Mouse (Mus musculus): Measurements from ENCODE around the gene Taf4. TPM values are rescaled to one million over a fixed set of nuclear protein-coding genes. Genes with fewer than 3 reads are reported as not detected.

Gene Taf4
- polyA plus RNA-seq, 1 experiment: not detected

- 67% methylated on average over 4 of the region's 4 CpGs for WGBS
- no peak overlapping the region for H3K27ac ChIP-seq (ENCODE audit: insufficient read depth, low read depth, low read length)
- H3K4me1 ChIP-seq (ENCODE audit: control insufficient read depth, insufficient read depth, low read length): no peaks in the 10 kb centered on the region
- TF ChIP-seq POLR2A (IDR thresholded peaks at IDR 0.05; ENCODE audit: insufficient read depth, low read depth, low read length) (no peak), CTCF (IDR thresholded peaks at IDR 0.05; ENCODE audit: insufficient read depth, low read depth, low read length) (no peak)
- no peak overlapping the region for H3K4me3 ChIP-seq (ENCODE audit: insufficient read depth, low read depth, low read length)
Observed at GRCm38 (mm10) chr2:180017632-180018031, 41.2 kb upstream of the Taf4 start.

GRCm38 (mm10) chr2:180013686-180014085 lies 37.2 kb upstream of the Taf4 start:
- WGBS: 94% methylated on average over 7 of the region's 7 CpGs
- Histone ChIP-seq H3K27ac (ENCODE audit: insufficient read depth, low read depth, low read length) (no peak overlapping the region), H3K4me3 (ENCODE audit: insufficient read depth, low read depth, low read length) (no peak overlapping the region), H3K4me1 (ENCODE audit: control insufficient read depth, insufficient read depth, low read length) (no peaks in the 10 kb centered on the region)
- TF ChIP-seq CTCF (IDR thresholded peaks at IDR 0.05; ENCODE audit: insufficient read depth, low read depth, low read length) (no peak), POLR2A (IDR thresholded peaks at IDR 0.05; ENCODE audit: insufficient read depth, low read depth, low read length) (no peak)

DNA sequence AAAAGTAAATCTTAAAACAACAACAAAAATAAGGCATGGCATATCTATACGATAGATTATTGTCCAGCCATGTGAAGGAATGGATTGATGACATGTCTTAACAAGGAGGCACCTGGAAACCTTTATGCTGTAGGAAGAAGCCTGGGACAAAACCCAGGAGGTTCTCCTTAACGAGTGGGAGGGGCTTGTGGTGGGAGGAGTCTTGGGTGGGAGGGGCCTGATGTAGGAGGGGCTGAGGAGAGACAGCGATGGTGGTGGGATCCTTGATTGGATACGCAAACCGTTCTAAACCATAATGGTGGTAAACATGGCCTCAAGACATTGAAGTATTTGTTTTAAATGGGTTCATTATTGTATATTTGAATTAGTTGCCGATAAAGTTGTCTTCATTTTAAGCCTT lies 34.9 kb upstream of the Taf4 start:
- Histone ChIP-seq H3K4me1 (ENCODE audit: control insufficient read depth, insufficient read depth, low read length) (no peaks in the 10 kb centered on the region), H3K4me3 (ENCODE audit: insufficient read depth, low read depth, low read length) (no peak overlapping the region), H3K27ac (ENCODE audit: insufficient read depth, low read depth, low read length) (no peak overlapping the region)
- no peak for TF ChIP-seq CTCF (IDR thresholded peaks at IDR 0.05; ENCODE audit: insufficient read depth, low read depth, low read length)
- TF ChIP-seq POLR2A (IDR thresholded peaks at IDR 0.05; ENCODE audit: insufficient read depth, low read depth, low read length): no peak
- WGBS: 84% methylated on average over 6 of the region's 6 CpGs

DNA sequence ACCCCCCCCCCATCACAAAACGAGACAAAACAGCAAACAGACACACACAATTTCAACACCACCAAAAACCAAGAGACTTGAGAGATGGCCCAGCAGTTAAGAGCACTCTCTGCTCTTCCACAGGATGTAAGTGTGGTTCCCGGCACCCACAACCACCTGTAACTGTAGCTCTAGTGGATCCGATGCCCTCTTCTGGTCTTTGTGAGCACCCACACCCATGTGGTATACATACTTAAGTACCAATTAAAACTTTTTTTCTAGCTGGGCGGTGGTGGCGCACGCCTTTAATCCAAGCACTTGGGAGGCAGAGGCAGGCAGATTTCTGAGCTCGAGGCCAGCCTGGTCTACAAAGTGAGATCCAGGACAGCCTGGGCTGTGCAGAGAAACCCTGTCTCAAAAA lies 34.2 kb upstream of the Taf4 start:
- WGBS: 94% methylated on average over 7 of the region's 7 CpGs
- H3K4me3 ChIP-seq (ENCODE audit: insufficient read depth, low read depth, low read length): no peak overlapping the region
- H3K27ac ChIP-seq (ENCODE audit: insufficient read depth, low read depth, low read length): no peak overlapping the region
- no peak for TF ChIP-seq CTCF (IDR thresholded peaks at IDR 0.05; ENCODE audit: insufficient read depth, low read depth, low read length)
- no peak for TF ChIP-seq POLR2A (IDR thresholded peaks at IDR 0.05; ENCODE audit: insufficient read depth, low read depth, low read length)
- no peaks in the 10 kb centered on the region for H3K4me1 ChIP-seq (ENCODE audit: control insufficient read depth, insufficient read depth, low read length)

GRCm38 (mm10) chr2:180006352-180007017 lies 30.0 kb upstream of the Taf4 start:
- H3K4me1 ChIP-seq (ENCODE audit: control insufficient read depth, insufficient read depth, low read length): no peaks in the 10 kb centered on the region
- H3K4me3 ChIP-seq (ENCODE audit: insufficient read depth, low read depth, low read length): no peak overlapping the region
- H3K27ac ChIP-seq (ENCODE audit: insufficient read depth, low read depth, low read length): no peak overlapping the region
- WGBS: 52% methylated on average over 8 of the region's 9 CpGs
- TF ChIP-seq POLR2A (IDR thresholded peaks at IDR 0.05; ENCODE audit: insufficient read depth, low read depth, low read length) (no peak), CTCF (IDR thresholded peaks at IDR 0.05; ENCODE audit: insufficient read depth, low read depth, low read length) (no peak)

- no peaks in the 10 kb centered on the region for H3K4me1 ChIP-seq (ENCODE audit: control insufficient read depth, insufficient read depth, low read length)
- no peak overlapping the region for H3K4me3 ChIP-seq (ENCODE audit: insufficient read depth, low read depth, low read length)
- no peak overlapping the region for H3K27ac ChIP-seq (ENCODE audit: insufficient read depth, low read depth, low read length)
- TF ChIP-seq POLR2A (IDR thresholded peaks at IDR 0.05; ENCODE audit: insufficient read depth, low read depth, low read length): no peak
- no peak for TF ChIP-seq CTCF (IDR thresholded peaks at IDR 0.05; ENCODE audit: insufficient read depth, low read depth, low read length)
- WGBS: 65% methylated on average over 5 of the region's 5 CpGs
Observed at GRCm38 (mm10) chr2:180005656-180006351, 29.4 kb upstream of the Taf4 start.

- Histone ChIP-seq H3K4me3 (ENCODE audit: insufficient read depth, low read depth, low read length) (no peak overlapping the region), H3K4me1 (ENCODE audit: control insufficient read depth, insufficient read depth, low read length) (no peaks in the 10 kb centered on the region), H3K27ac (ENCODE audit: insufficient read depth, low read depth, low read length) (no peak overlapping the region)
- no peak for TF ChIP-seq CTCF (IDR thresholded peaks at IDR 0.05; ENCODE audit: insufficient read depth, low read depth, low read length)
- TF ChIP-seq POLR2A (IDR thresholded peaks at IDR 0.05; ENCODE audit: insufficient read depth, low read depth, low read length): no peak
- 96% methylated on average over 9 of the region's 9 CpGs for WGBS
Observed at GRCm38 (mm10) chr2:180001635-180002034, 25.2 kb upstream of the Taf4 start.

GRCm38 (mm10) chr2:179998431-179998830 lies 22.0 kb upstream of the Taf4 start:
- H3K4me1 ChIP-seq (ENCODE audit: control insufficient read depth, insufficient read depth, low read length): no peaks in the 10 kb centered on the region
- H3K27ac ChIP-seq (ENCODE audit: insufficient read depth, low read depth, low read length): no peak overlapping the region
- WGBS: 80% methylated on average over 4 of the region's 4 CpGs
- no peak overlapping the region for H3K4me3 ChIP-seq (ENCODE audit: insufficient read depth, low read depth, low read length)
- TF ChIP-seq CTCF (IDR thresholded peaks at IDR 0.05; ENCODE audit: insufficient read depth, low read depth, low read length): no peak
- TF ChIP-seq POLR2A (IDR thresholded peaks at IDR 0.05; ENCODE audit: insufficient read depth, low read depth, low read length): no peak

- Histone ChIP-seq H3K27ac (ENCODE audit: insufficient read depth, low read depth, low read length) (no peak overlapping the region), H3K4me1 (ENCODE audit: control insufficient read depth, insufficient read depth, low read length) (no peaks in the 10 kb centered on the region), H3K4me3 (ENCODE audit: insufficient read depth, low read depth, low read length) (no peak overlapping the region)
- TF ChIP-seq CTCF (IDR thresholded peaks at IDR 0.05; ENCODE audit: insufficient read depth, low read depth, low read length) (no peak), POLR2A (IDR thresholded peaks at IDR 0.05; ENCODE audit: insufficient read depth, low read depth, low read length) (no peak)
- 89% methylated on average over 5 of the region's 5 CpGs for WGBS
Observed at GRCm38 (mm10) chr2:179993071-179993470, 16.6 kb upstream of the Taf4 start.
